Mouse (Mus musculus): ENCODE results near the gene Egln2.

Egln2 gene

GRCm38 (mm10) chr7:27166614-27167474 is at the start of gene Egln2:
Gene Egln2, minus strand, starts transcription at chr7:27166802.
- in situ Hi-C loops (cut with MboI; ENCODE audit: low pct_unique_long_range_greater_than_20kb in 1 of 2, low sequenced_read_pairs in 2 of 2, unreplicated experiment in 1 of 2): no loop called here

GRCm38 (mm10) chr7:27212626-27213025 is 46.0 kb upstream of the Egln2 start:
- in situ Hi-C loops (cut with MboI; ENCODE audit: low pct_unique_long_range_greater_than_20kb in 1 of 2, low sequenced_read_pairs in 2 of 2, unreplicated experiment in 1 of 2): no loop called here

GRCm38 (mm10) chr7:27203730-27204449 is 37.3 kb upstream of the Egln2 start:
- in situ Hi-C loops (cut with MboI; ENCODE audit: low pct_unique_long_range_greater_than_20kb in 1 of 2, low sequenced_read_pairs in 2 of 2, unreplicated experiment in 1 of 2): no loop called here

GRCm38 (mm10) chr7:27198779-27199178 is 32.2 kb upstream of the Egln2 start:
- in situ Hi-C loops (cut with MboI; ENCODE audit: low pct_unique_long_range_greater_than_20kb in 1 of 2, low sequenced_read_pairs in 2 of 2, unreplicated experiment in 1 of 2): no loop called here

- in situ Hi-C loops (cut with MboI; ENCODE audit: low pct_unique_long_range_greater_than_20kb in 1 of 2, low sequenced_read_pairs in 2 of 2, unreplicated experiment in 1 of 2): no loop called here
Observed at GRCm38 (mm10) chr7:27198355-27198754, 31.8 kb upstream of the Egln2 start.

GRCm38 (mm10) chr7:27197634-27198033 is 31.0 kb upstream of the Egln2 start:
- in situ Hi-C loops (cut with MboI; ENCODE audit: low pct_unique_long_range_greater_than_20kb in 1 of 2, low sequenced_read_pairs in 2 of 2, unreplicated experiment in 1 of 2): no loop called here

GRCm38 (mm10) chr7:27197136-27197535 is 30.5 kb upstream of the Egln2 start:
- in situ Hi-C loops (cut with MboI; ENCODE audit: low pct_unique_long_range_greater_than_20kb in 1 of 2, low sequenced_read_pairs in 2 of 2, unreplicated experiment in 1 of 2): no loop called here

GRCm38 (mm10) chr7:27195681-27196611 is 29.3 kb upstream of the Egln2 start, which contains the start of the genes BC024978 and Snrpa:
Gene BC024978, plus strand, starts transcription at chr7:27195781.
Gene Snrpa, minus strand, starts transcription at chr7:27196271.
- in situ Hi-C loops (cut with MboI; ENCODE audit: low pct_unique_long_range_greater_than_20kb in 1 of 2, low sequenced_read_pairs in 2 of 2, unreplicated experiment in 1 of 2): no loop called here

- in situ Hi-C loops (cut with MboI; ENCODE audit: low pct_unique_long_range_greater_than_20kb in 1 of 2, low sequenced_read_pairs in 2 of 2, unreplicated experiment in 1 of 2): no loop called here
Observed at GRCm38 (mm10) chr7:27193731-27194130, 27.1 kb upstream of the Egln2 start.

- in situ Hi-C loops (cut with MboI; ENCODE audit: low pct_unique_long_range_greater_than_20kb in 1 of 2, low sequenced_read_pairs in 2 of 2, unreplicated experiment in 1 of 2): no loop called here
Observed at GRCm38 (mm10) chr7:27192434-27192833, 25.8 kb upstream of the Egln2 start.

GRCm38 (mm10) chr7:27189271-27189931 is 22.8 kb upstream of the Egln2 start:
- in situ Hi-C loops (cut with MboI; ENCODE audit: low pct_unique_long_range_greater_than_20kb in 1 of 2, low sequenced_read_pairs in 2 of 2, unreplicated experiment in 1 of 2): no loop called here

- in situ Hi-C loops (cut with MboI; ENCODE audit: low pct_unique_long_range_greater_than_20kb in 1 of 2, low sequenced_read_pairs in 2 of 2, unreplicated experiment in 1 of 2): no loop called here
Observed at GRCm38 (mm10) chr7:27185986-27186385, 19.4 kb upstream of the Egln2 start.

GRCm38 (mm10) chr7:27184964-27185363 is 18.4 kb upstream of the Egln2 start:
- in situ Hi-C loops (cut with MboI; ENCODE audit: low pct_unique_long_range_greater_than_20kb in 1 of 2, low sequenced_read_pairs in 2 of 2, unreplicated experiment in 1 of 2): no loop called here

GRCm38 (mm10) chr7:27182498-27182897 is 15.9 kb upstream of the Egln2 start:
- in situ Hi-C loops (cut with MboI; ENCODE audit: low pct_unique_long_range_greater_than_20kb in 1 of 2, low sequenced_read_pairs in 2 of 2, unreplicated experiment in 1 of 2): no loop called here

GRCm38 (mm10) chr7:27180837-27181695 is 14.5 kb upstream of the Egln2 start, which contains the start of the genes Gm21983 and Mia:
Gene Gm21983, minus strand, starts transcription at chr7:27181086.
Gene Mia, minus strand, starts transcription at chr7:27181157.
- in situ Hi-C loops (cut with MboI; ENCODE audit: low pct_unique_long_range_greater_than_20kb in 1 of 2, low sequenced_read_pairs in 2 of 2, unreplicated experiment in 1 of 2): no loop called here

- in situ Hi-C loops (cut with MboI; ENCODE audit: low pct_unique_long_range_greater_than_20kb in 1 of 2, low sequenced_read_pairs in 2 of 2, unreplicated experiment in 1 of 2): no loop called here
Observed at GRCm38 (mm10) chr7:27180036-27180435, 13.4 kb upstream of the Egln2 start.

- in situ Hi-C loops (cut with MboI; ENCODE audit: low pct_unique_long_range_greater_than_20kb in 1 of 2, low sequenced_read_pairs in 2 of 2, unreplicated experiment in 1 of 2): no loop called here
Observed at GRCm38 (mm10) chr7:27179217-27179918, 12.8 kb upstream of the Egln2 start.
